Mouse (Mus musculus) lung, postnatal 25 days (tissue): ENCODE results near the gene Xrcc5.

ENCODE experiments used
- DNase-seq: peaks from one replicate; pipeline ENCODE4 v3.0.0; 2022; ENCODE audit warnings: low spot score

The Xrcc5 gene

GRCm38 (mm10) chr1:72307317-72307798 lies at the start of gene Xrcc5:
TSS of gene Xrcc5 (plus strand) at chr1:72307421.
- peak; percentile 93 for DNase-seq

- DNase-seq = no peak
These were observed 44.1 kb upstream of the Xrcc5 start for GRCm38 (mm10) chr1:72263099-72263498.

- DNase-seq = no peak
These were observed 29.1 kb upstream of the Xrcc5 start for GRCm38 (mm10) chr1:72278085-72278484.

- no peak for DNase-seq
These were observed 24.6 kb upstream of the Xrcc5 start for GRCm38 (mm10) chr1:72282604-72283003.

GRCm38 (mm10) chr1:72283992-72284485 lies 23.2 kb upstream of the Xrcc5 start, which contains the start of the genes Pecr and Tmem169:
TSS of gene Pecr (minus strand) at chr1:72284314.
TSS of gene Tmem169 (plus strand) at chr1:72284369.
- DNase-seq = peak; percentile 94

GRCm38 (mm10) chr1:72284539-72284938 lies 22.7 kb upstream of the Xrcc5 start:
- DNase-seq = no peak

- no peak for DNase-seq
These were observed 20.3 kb upstream of the Xrcc5 start for GRCm38 (mm10) chr1:72286904-72287303.

- no peak for DNase-seq
These were observed 19.3 kb upstream of the Xrcc5 start for GRCm38 (mm10) chr1:72287893-72288292.

GRCm38 (mm10) chr1:72288527-72289150 lies 18.6 kb upstream of the Xrcc5 start:
- no peak for DNase-seq

- DNase-seq = no peak
These were observed 16.3 kb upstream of the Xrcc5 start for GRCm38 (mm10) chr1:72290896-72291295.

- DNase-seq = no peak
These were observed 15.8 kb upstream of the Xrcc5 start for GRCm38 (mm10) chr1:72291421-72291820.

- DNase-seq = no peak
These were observed 15.3 kb upstream of the Xrcc5 start for GRCm38 (mm10) chr1:72291925-72292324.

GRCm38 (mm10) chr1:72293869-72294663 lies 13.2 kb upstream of the Xrcc5 start:
- no peak for DNase-seq

- no peak for DNase-seq
These were observed 11.5 kb upstream of the Xrcc5 start for GRCm38 (mm10) chr1:72295746-72296145.

- no peak for DNase-seq
These were observed 5.4 kb upstream of the Xrcc5 start for GRCm38 (mm10) chr1:72301845-72302244.

GRCm38 (mm10) chr1:72306241-72306640 lies 980 bp upstream of the Xrcc5 start:
- no peak for DNase-seq

- DNase-seq = peak; percentile 27
These were observed 491 bp upstream of the Xrcc5 start for GRCm38 (mm10) chr1:72306679-72307181.

- no peak for DNase-seq
These were observed 1.7 kb downstream of the Xrcc5 start for GRCm38 (mm10) chr1:72308919-72309318.

GRCm38 (mm10) chr1:72309744-72310424 lies 2.7 kb downstream of the Xrcc5 start:
- no peak for DNase-seq

GRCm38 (mm10) chr1:72312701-72313398 lies 5.6 kb downstream of the Xrcc5 start:
- no peak for DNase-seq

- DNase-seq = peak; percentile 37
These were observed 6.3 kb downstream of the Xrcc5 start for GRCm38 (mm10) chr1:72313399-72314039.
